17 mouse cellular contexts compared by ENCODE assay signal in the genomic region with DNA sequence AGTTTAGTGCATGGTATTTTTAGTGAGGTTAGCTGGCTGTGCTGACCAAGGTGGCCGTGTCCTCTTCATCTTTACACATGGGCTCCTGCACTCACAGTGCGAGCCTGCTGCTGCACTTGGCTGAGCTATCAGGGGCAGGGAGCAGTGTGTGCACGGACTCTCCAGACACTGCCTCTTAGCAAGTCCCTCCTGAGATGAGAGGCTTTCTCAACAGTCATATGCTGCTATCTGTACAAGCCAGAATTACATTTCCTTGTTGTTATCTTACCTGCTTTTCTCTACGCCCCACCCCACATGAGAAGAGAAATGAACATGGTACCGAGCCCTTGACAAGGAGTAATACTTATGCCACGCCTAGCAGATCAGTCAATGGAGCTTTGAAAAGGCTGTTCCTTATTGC. TPM values are rescaled to one million over a fixed set of nuclear protein-coding genes. Genes with fewer than 3 reads are reported as not detected.
DNase-seq lines count a peak whose midpoint lies in the region; ATAC-seq and TF ChIP-seq lines count a peak whose summit lies in the region.
"Had no signal": no experiment of that assay in that cellular context is flagged by ENCODE, and none has a peak within 500 bp of the region (broad histone marks: within the 10 kb centered on the region; RNA-seq: fewer than 3 reads in every experiment).

No protein-coding gene starts in this region.

- H3K4me3 ChIP-seq in G1E (ENCODE audit: low read depth, low read length) = no peak overlapping the region; the same call in 1 of the 2 replicates
- no peak overlapping the region for H3K4me3 ChIP-seq in forebrain, embryonic 16.5 days (replicated peaks; ENCODE audit: low read length)
- H3K4me3 ChIP-seq: heart, embryonic 15.5 days; hindbrain, embryonic 10.5 days; limb, embryonic 10.5 days; neural tube, embryonic 12.5 days had no signal

- no peak overlapping the region for H3K4me2 ChIP-seq in forebrain, embryonic 16.5 days (ENCODE audit: low read length)
- H3K4me2 ChIP-seq: heart, embryonic 15.5 days; neural tube, embryonic 12.5 days had no signal

- H3K36me3 ChIP-seq in G1E (replicated peaks) = peaks cover 96% of the 10 kb centered on the region
- peaks cover 9% of the 10 kb centered on the region for H3K36me3 ChIP-seq in forebrain, embryonic 16.5 days (ENCODE audit: control insufficient read depth, insufficient read depth)

- peak; percentile 61 for ATAC-seq in G1E (ENCODE audit: extremely low read depth, insufficient number of reproducible peaks, low FRiP score, poor library complexity, severe bottlenecking)
- ATAC-seq in megakaryocyte-erythroid progenitor cell, adult 5-6 weeks (replicated peaks; ENCODE audit: low FRiP score, low TSS enrichment, poor library complexity, severe bottlenecking) = peak; percentile 92
- ATAC-seq in forebrain, embryonic 16.5 days = no peak
- no peak for ATAC-seq in granulocyte monocyte progenitor cell, adult 5-6 weeks (replicated peaks; ENCODE audit: poor library complexity, severe bottlenecking)
- ATAC-seq: inflammation-experienced regulatory T-cells, adult 6 months had no signal

- peaks cover 2% of the 10 kb centered on the region; the same call in 1 of the 2 replicates for H3K9me3 ChIP-seq in G1E (replicated peaks)
- H3K9me3 ChIP-seq in forebrain, embryonic 16.5 days (ENCODE audit: control insufficient read depth, low read length) = no peaks in the 10 kb centered on the region
- H3K9me3 ChIP-seq: heart, embryonic 15.5 days; hindbrain, embryonic 10.5 days; limb, embryonic 10.5 days; neural tube, embryonic 12.5 days had no signal

- peaks cover 40% of the 10 kb centered on the region for H3K4me1 ChIP-seq in G1E (ENCODE audit: insufficient read depth, low read depth, low read length)
- H3K4me1 ChIP-seq in forebrain, embryonic 16.5 days (replicated peaks; ENCODE audit: control insufficient read depth, insufficient read depth, low read length) = no peaks in the 10 kb centered on the region
- H3K4me1 ChIP-seq: hindbrain, embryonic 10.5 days; neural tube, embryonic 12.5 days had no signal

- no peak for TF ChIP-seq CTCF in G1E (IDR thresholded peaks at IDR 0.05; ENCODE audit: low read depth, low read length)

- DNase-seq in G1E (ENCODE audit: low spot score) = no peak
- DNase-seq in c-Kit-positive CD71-positive TER-119-positive erythroid progenitor cells, embryonic 14.5 days (ENCODE audit: low spot score) = peak; percentile 79
- DNase-seq in liver = peak; percentile 77
- DNase-seq in ovary, postnatal 10 days (ENCODE audit: low spot score) = no peak
- DNase-seq: adrenal gland, adult 2 months; cerebellum, adult 9-10 months; embryo, embryonic 11 days; gastrocnemius, postnatal 14 days; kidney, postnatal 4 days had no signal

- H3K27me3 ChIP-seq in G1E (ENCODE audit: insufficient read depth, low read length) = no peaks in the 10 kb centered on the region
- H3K27me3 ChIP-seq in forebrain, embryonic 16.5 days (replicated peaks; ENCODE audit: control insufficient read depth, insufficient read depth, low read length) = no peaks in the 10 kb centered on the region
- H3K27me3 ChIP-seq: heart, embryonic 15.5 days; neural tube, embryonic 12.5 days had no signal

- 96% methylated on average over 6 of the region's 6 CpGs for WGBS in forebrain, embryonic 16.5 days

- H3K27ac ChIP-seq in forebrain, embryonic 16.5 days (ENCODE audit: low read length) = no peak overlapping the region
- H3K27ac ChIP-seq: heart, embryonic 15.5 days; hindbrain, embryonic 10.5 days; limb, embryonic 10.5 days; neural tube, embryonic 12.5 days had no signal

- H3K9ac ChIP-seq in forebrain, embryonic 16.5 days (replicated peaks; ENCODE audit: low read depth, low read length) = no peak overlapping the region
- H3K9ac ChIP-seq: heart, embryonic 15.5 days; neural tube, embryonic 12.5 days had no signal

RNA-seq across cellular contexts. Expression of a gene that starts 25.4 kb away (rescaled TPM):
- total RNA-seq in G1E (2014; fragmentation: Nextera tagmentation) (62.6 and 63.2 TPM in 2 replicates), G1E (2017) (68.8 and 73.1 TPM in 2 replicates)
- polyA plus RNA-seq in G1E (2012) = 197 and 273 TPM in 2 replicates
- total RNA-seq in megakaryocyte-erythroid progenitor cell, adult 5-6 weeks (2014; fragmentation: Nextera tagmentation) = 239 and 247 TPM in 2 replicates
- 192 and 210 TPM in 2 replicates for total RNA-seq in megakaryocyte-erythroid progenitor cell, adult 5-6 weeks (2017)
- polyA plus RNA-seq in forebrain, embryonic 16.5 days (2015; fragmentation: Nextera tagmentation; extraction: Ambion mirVana) = 49.5 TPM in 2 replicates
- 36.3 and 45.2 TPM in 2 replicates for total RNA-seq in granulocyte monocyte progenitor cell, adult 5-6 weeks (2014; fragmentation: Nextera tagmentation)
- total RNA-seq in granulocyte monocyte progenitor cell, adult 5-6 weeks (2017) = 37.9 and 49.9 TPM in 2 replicates

RNA-seq across cellular contexts. Expression of a gene that starts 44.6 kb away (rescaled TPM):
- 13.8 and 18.3 TPM in 2 replicates for total RNA-seq in G1E (2014; fragmentation: Nextera tagmentation)
- 103 and 117 TPM in 2 replicates for total RNA-seq in G1E (2017)
- polyA plus RNA-seq in G1E (2012) = 1.9 and 2.0 TPM in 2 replicates
- 149 and 176 TPM in 2 replicates for total RNA-seq in megakaryocyte-erythroid progenitor cell, adult 5-6 weeks (2014; fragmentation: Nextera tagmentation)
- total RNA-seq in megakaryocyte-erythroid progenitor cell, adult 5-6 weeks (2017) = 113 and 151 TPM in 2 replicates
- 54.2 and 66.8 TPM in 2 replicates for polyA plus RNA-seq in forebrain, embryonic 16.5 days (2015; fragmentation: Nextera tagmentation; extraction: Ambion mirVana)
- 146 and 204 TPM in 2 replicates for total RNA-seq in granulocyte monocyte progenitor cell, adult 5-6 weeks (2014; fragmentation: Nextera tagmentation)
- total RNA-seq in granulocyte monocyte progenitor cell, adult 5-6 weeks (2017) = 105 and 159 TPM in 2 replicates

Comparison
In these comparisons a context has a peak if more than half of its experiments do, and no peak if none do; other contexts are left out.
1. ATAC-seq: peak in G1E (single experiment) and megakaryocyte-erythroid progenitor cell, adult 5-6 weeks (single experiment); none in forebrain, embryonic 16.5 days (single experiment) and granulocyte monocyte progenitor cell, adult 5-6 weeks (single experiment).
2. DNase-seq: peak in c-Kit-positive CD71-positive TER-119-positive erythroid progenitor cells, embryonic 14.5 days (single experiment) and liver (single experiment); none in G1E (single experiment) and ovary, postnatal 10 days (single experiment).